Mouse (Mus musculus): ENCODE measurements around the gene Myo16.

DNA sequence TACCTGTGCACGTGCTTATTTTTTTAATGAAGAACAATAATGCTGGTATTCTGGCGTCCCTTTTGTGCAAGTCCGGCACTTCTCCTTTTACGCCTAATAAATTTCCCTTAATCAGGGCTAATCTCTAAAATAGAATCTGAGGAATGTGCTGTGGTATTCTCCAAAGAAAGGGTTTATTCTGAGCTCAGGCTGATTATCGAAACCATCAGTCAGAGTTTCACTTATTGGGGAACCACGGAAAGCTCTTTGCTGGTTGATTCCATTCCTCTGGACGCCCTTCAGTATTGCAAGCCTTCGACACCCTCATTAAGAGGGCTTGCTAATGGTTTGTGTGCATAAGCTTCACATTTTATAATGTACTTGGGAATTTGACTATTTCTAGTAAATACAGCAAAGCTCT is 475.0 kb downstream of the Myo16 start:
- TF ChIP-seq CTCF (IDR thresholded peaks at IDR 0.05) (no peak), POLR2A (IDR thresholded peaks at IDR 0.05; ENCODE audit: insufficient read depth, low read depth, low read length) (no peak)

All from heart, adult 2 months (tissue).